Mouse (Mus musculus): ENCODE data around the gene Tmem44.

Gene Tmem44

GRCm38 (mm10) chr16:30550748-30551192 lies at the start of gene Tmem44:
TSS of gene Tmem44 (minus strand) at chr16:30550842.
- peak in 1 of 2 experiments; percentile 34 for DNase-seq

GRCm38 (mm10) chr16:30599491-30600268 lies 49.0 kb upstream of the Tmem44 start, which contains the start of gene Fam43a:
TSS of gene Fam43a (plus strand) at chr16:30599723.
- DNase-seq, result peak; percentile 95

- DNase-seq, result peak; percentile 92 to 94
These were observed 46.5 kb upstream of the Tmem44 start for GRCm38 (mm10) chr16:30596959-30597681.

GRCm38 (mm10) chr16:30595835-30596557 lies 45.4 kb upstream of the Tmem44 start:
- DNase-seq, result peak in 1 of 2 experiments; percentile 11

GRCm38 (mm10) chr16:30595356-30595755 lies 44.7 kb upstream of the Tmem44 start:
- peak in 1 of 2 experiments; percentile 12 for DNase-seq

GRCm38 (mm10) chr16:30591990-30592389 lies 41.3 kb upstream of the Tmem44 start:
- no peak for DNase-seq

- DNase-seq, result peak in 1 of 2 experiments; percentile 35
These were observed 39.9 kb upstream of the Tmem44 start for GRCm38 (mm10) chr16:30590264-30591209.

GRCm38 (mm10) chr16:30587494-30588327 lies 37.1 kb upstream of the Tmem44 start, which contains the start of gene Lsg1:
TSS of gene Lsg1 (minus strand) at chr16:30587592.
- peak; percentile 88 to 90 for DNase-seq

GRCm38 (mm10) chr16:30586935-30587493 lies 36.4 kb upstream of the Tmem44 start:
- DNase-seq, result no peak

- DNase-seq, result peak; percentile 55 to 64
These were observed 30.1 kb upstream of the Tmem44 start for GRCm38 (mm10) chr16:30580765-30581164.

- DNase-seq, result no peak
These were observed 25.8 kb upstream of the Tmem44 start for GRCm38 (mm10) chr16:30576392-30576791.

- DNase-seq, result no peak
These were observed 25.2 kb upstream of the Tmem44 start for GRCm38 (mm10) chr16:30575815-30576214.

GRCm38 (mm10) chr16:30572239-30572638 lies 21.6 kb upstream of the Tmem44 start:
- no peak for DNase-seq

GRCm38 (mm10) chr16:30571378-30571777 lies 20.7 kb upstream of the Tmem44 start:
- no peak for DNase-seq

GRCm38 (mm10) chr16:30570173-30570572 lies 19.5 kb upstream of the Tmem44 start:
- no peak for DNase-seq

- no peak for DNase-seq
These were observed 15.0 kb upstream of the Tmem44 start for GRCm38 (mm10) chr16:30565631-30566030.

- DNase-seq, result no peak
These were observed 10.0 kb upstream of the Tmem44 start for GRCm38 (mm10) chr16:30560601-30561000.

GRCm38 (mm10) chr16:30559312-30559992 lies 8.8 kb upstream of the Tmem44 start:
- DNase-seq, result no peak

- DNase-seq, result no peak
These were observed 3.5 kb upstream of the Tmem44 start for GRCm38 (mm10) chr16:30554109-30554508.

Data from lung, adult 18-20 months (tissue).